9 mouse cellular contexts compared by ENCODE assay signal in the genomic region with DNA sequence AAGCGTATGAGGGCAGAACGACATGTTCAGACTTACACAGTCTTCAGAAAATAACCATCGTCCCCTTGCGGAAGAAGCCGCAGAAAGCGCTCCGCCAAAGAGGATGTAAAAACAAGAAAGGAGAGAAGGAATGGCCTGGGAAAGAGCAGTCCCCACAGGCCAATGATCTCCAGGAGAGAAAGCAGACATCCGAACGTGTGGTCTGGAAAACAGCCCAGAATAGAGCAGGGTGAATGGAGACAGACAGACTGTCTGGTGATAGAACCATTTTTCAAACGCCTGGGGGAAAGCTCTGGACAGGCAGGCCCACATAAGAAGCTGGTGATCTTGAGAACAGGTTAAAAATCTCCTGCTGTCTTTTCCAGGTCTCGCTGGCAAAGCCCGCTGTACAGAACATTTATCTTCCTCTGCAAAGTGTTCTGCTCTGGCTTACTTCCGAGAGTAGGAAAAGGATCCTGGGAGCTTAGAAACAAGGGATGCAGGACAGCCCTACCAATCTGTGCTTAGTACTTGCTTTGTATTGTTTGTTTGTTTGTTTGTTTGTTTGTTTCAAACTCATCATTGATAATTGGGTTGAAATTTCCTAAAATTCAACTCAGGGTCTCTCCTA.
DNase-seq lines count a peak whose midpoint lies in the region; ATAC-seq and TF ChIP-seq lines count a peak whose summit lies in the region.
"Had no signal": no experiment of that assay in that cellular context is flagged by ENCODE, and none has a peak within 500 bp of the region (broad histone marks: within the 10 kb centered on the region; RNA-seq: fewer than 3 reads in every experiment).

No protein-coding gene starts in this region.

- H3K4me2 ChIP-seq in hindbrain, embryonic 14.5 days (replicated peaks) = peak overlapping the region; percentile 30
- H3K4me2 ChIP-seq in hindbrain, embryonic 12.5 days (replicated peaks) = no peak overlapping the region
- peak overlapping the region; percentile 44 for H3K4me2 ChIP-seq in heart, postnatal 0 days (ENCODE audit: low read depth, low read length)
- no peak overlapping the region for H3K4me2 ChIP-seq in forebrain, embryonic 11.5 days (ENCODE audit: low read depth, low read length, severe bottlenecking)
- no peak overlapping the region for H3K4me2 ChIP-seq in midbrain, embryonic 16.5 days (ENCODE audit: low read length)

- TF ChIP-seq EP300 in heart, postnatal 0 days (IDR thresholded peaks at IDR 0.05; ENCODE audit: low read depth) = no peak

- H3K36me3 ChIP-seq in hindbrain, embryonic 14.5 days (replicated peaks; ENCODE audit: control insufficient read depth, insufficient read depth) = no peaks in the 10 kb centered on the region
- no peaks in the 10 kb centered on the region for H3K36me3 ChIP-seq in hindbrain, embryonic 12.5 days
- no peaks in the 10 kb centered on the region for H3K36me3 ChIP-seq in heart, postnatal 0 days (replicated peaks; ENCODE audit: control insufficient read depth, insufficient read depth, low read length)
- H3K36me3 ChIP-seq in forebrain, embryonic 11.5 days (ENCODE audit: control insufficient read depth, insufficient read depth, low read length) = no peaks in the 10 kb centered on the region
- no peaks in the 10 kb centered on the region for H3K36me3 ChIP-seq in midbrain, embryonic 16.5 days (ENCODE audit: control insufficient read depth, insufficient read depth, low read length)

- no peaks in the 10 kb centered on the region for H3K27me3 ChIP-seq in hindbrain, embryonic 14.5 days (ENCODE audit: control insufficient read depth, insufficient read depth, low read length)
- H3K27me3 ChIP-seq in hindbrain, embryonic 12.5 days = no peaks in the 10 kb centered on the region
- H3K27me3 ChIP-seq in heart, postnatal 0 days (ENCODE audit: control insufficient read depth, insufficient read depth, low read length) = no peaks in the 10 kb centered on the region
- H3K27me3 ChIP-seq in forebrain, embryonic 11.5 days (ENCODE audit: control insufficient read depth, insufficient read depth, low read length) = no peaks in the 10 kb centered on the region
- H3K27me3 ChIP-seq in midbrain, embryonic 16.5 days (ENCODE audit: control insufficient read depth, insufficient read depth, low read depth, low read length) = no peaks in the 10 kb centered on the region
- H3K27me3 ChIP-seq: megakaryocyte, embryonic 14.5 days had no signal

- H3K4me1 ChIP-seq in hindbrain, embryonic 14.5 days (replicated peaks; ENCODE audit: control insufficient read depth, insufficient read depth, low read length) = no peaks in the 10 kb centered on the region
- no peaks in the 10 kb centered on the region for H3K4me1 ChIP-seq in hindbrain, embryonic 12.5 days
- H3K4me1 ChIP-seq in heart, postnatal 0 days (ENCODE audit: control insufficient read depth, insufficient read depth) = no peaks in the 10 kb centered on the region
- no peaks in the 10 kb centered on the region for H3K4me1 ChIP-seq in forebrain, embryonic 11.5 days (replicated peaks; ENCODE audit: control insufficient read depth, insufficient read depth, low read length)
- H3K4me1 ChIP-seq in midbrain, embryonic 16.5 days (ENCODE audit: control insufficient read depth, insufficient read depth, low read length) = no peaks in the 10 kb centered on the region

- TF ChIP-seq CTCF in heart, postnatal 0 days (IDR thresholded peaks at IDR 0.05; ENCODE audit: low read depth) = no peak

- ATAC-seq in hindbrain, embryonic 14.5 days (ENCODE audit: low FRiP score) = peak; percentile 69
- no peak for ATAC-seq in hindbrain, embryonic 12.5 days (ENCODE audit: low FRiP score)
- no peak for ATAC-seq in heart, postnatal 0 days (ENCODE audit: insufficient read depth, low read depth)
- no peak for ATAC-seq in forebrain, embryonic 11.5 days (replicated peaks; ENCODE audit: low FRiP score)
- no peak for ATAC-seq in midbrain, embryonic 16.5 days

- peak; percentile 53 for DNase-seq in hindbrain, embryonic 14.5 days (ENCODE audit: low spot score)
- DNase-seq in CD4-positive helper T cell, adult 2 months (ENCODE audit: low read depth, low spot score) = peak; percentile 1
- DNase-seq in cerebellum, adult 8-10 months = peak; percentile 39
- no peak for DNase-seq in heart, postnatal 0 days (ENCODE audit: low spot score)
- DNase-seq in urinary bladder, postnatal 10 days (ENCODE audit: low spot score) = no peak
- DNase-seq in forebrain, embryonic 11.5 days (ENCODE audit: low spot score) = no peak

- H3K27ac ChIP-seq in hindbrain, embryonic 14.5 days = no peak overlapping the region
- no peak overlapping the region for H3K27ac ChIP-seq in hindbrain, embryonic 12.5 days
- no peak overlapping the region for H3K27ac ChIP-seq in heart, postnatal 0 days (ENCODE audit: low read depth)
- H3K27ac ChIP-seq in forebrain, embryonic 11.5 days (ENCODE audit: low read depth, low read length) = no peak overlapping the region
- H3K27ac ChIP-seq in midbrain, embryonic 16.5 days (ENCODE audit: low read length) = no peak overlapping the region

- WGBS in hindbrain, embryonic 14.5 days = 66% methylated on average over 13 of the region's 13 CpGs
- WGBS in hindbrain, embryonic 12.5 days = 72% methylated on average over 13 of the region's 13 CpGs
- WGBS in heart, postnatal 0 days = 45% methylated on average over 13 of the region's 13 CpGs
- WGBS in forebrain, embryonic 11.5 days = 87% methylated on average over 13 of the region's 13 CpGs
- 80% methylated on average over 13 of the region's 13 CpGs for WGBS in midbrain, embryonic 16.5 days

- no peak overlapping the region for H3K9ac ChIP-seq in hindbrain, embryonic 14.5 days
- no peak overlapping the region for H3K9ac ChIP-seq in hindbrain, embryonic 12.5 days
- no peak overlapping the region for H3K9ac ChIP-seq in heart, postnatal 0 days (replicated peaks; ENCODE audit: low read depth, low read length)
- H3K9ac ChIP-seq in forebrain, embryonic 11.5 days (ENCODE audit: low read length) = no peak overlapping the region
- H3K9ac ChIP-seq in midbrain, embryonic 16.5 days (ENCODE audit: low read depth, low read length) = no peak overlapping the region

- no peak overlapping the region for H3K4me3 ChIP-seq in hindbrain, embryonic 14.5 days (replicated peaks; ENCODE audit: low read length)
- H3K4me3 ChIP-seq in hindbrain, embryonic 12.5 days = no peak overlapping the region
- peak overlapping the region; percentile 16 for H3K4me3 ChIP-seq in heart, postnatal 0 days (ENCODE audit: low read depth, low read length)
- no peak overlapping the region for H3K4me3 ChIP-seq in forebrain, embryonic 11.5 days (ENCODE audit: low read depth, low read length)
- H3K4me3 ChIP-seq in midbrain, embryonic 16.5 days (ENCODE audit: low read depth, low read length) = no peak overlapping the region
- H3K4me3 ChIP-seq: megakaryocyte, embryonic 14.5 days had no signal

- H3K9me3 ChIP-seq in hindbrain, embryonic 14.5 days (ENCODE audit: control insufficient read depth, low read length) = 0 out of 2 replicates have a peak, but pooled peaks cover 3% of the 10 kb centered on the region
- no peaks in the 10 kb centered on the region for H3K9me3 ChIP-seq in hindbrain, embryonic 12.5 days (replicated peaks)
- H3K9me3 ChIP-seq in heart, postnatal 0 days (replicated peaks; ENCODE audit: control insufficient read depth, low read length) = peaks cover 10% of the 10 kb centered on the region
- peaks cover 4% of the 10 kb centered on the region; the same call in 1 of the 2 replicates for H3K9me3 ChIP-seq in forebrain, embryonic 11.5 days (ENCODE audit: control insufficient read depth, low read length)
- no peaks in the 10 kb centered on the region for H3K9me3 ChIP-seq in midbrain, embryonic 16.5 days (replicated peaks; ENCODE audit: control insufficient read depth, low read length, poor library complexity, severe bottlenecking)

Comparison
In these comparisons a context has a peak if more than half of its experiments do, and no peak if none do; other contexts are left out.
1. H3K4me2 ChIP-seq: peak in hindbrain, embryonic 14.5 days (single experiment) and heart, postnatal 0 days (single experiment); none in hindbrain, embryonic 12.5 days (single experiment), forebrain, embryonic 11.5 days (single experiment) and midbrain, embryonic 16.5 days (single experiment).
2. DNase-seq: peak in hindbrain, embryonic 14.5 days (single experiment), CD4-positive helper T cell, adult 2 months (single experiment) and cerebellum, adult 8-10 months (single experiment); none in heart, postnatal 0 days (single experiment), urinary bladder, postnatal 10 days (single experiment) and forebrain, embryonic 11.5 days (single experiment).